Mouse (Mus musculus) liver, embryonic 14.5 days (tissue): ENCODE data around the gene Cct8l1. TPM values are rescaled to one million over a fixed set of nuclear protein-coding genes. Genes with fewer than 3 reads are reported as not detected.

Experiments used
- ATAC-seq: fragments of 200-750 bp; cut with Nextera tagmentation; 2 replicates; pipeline ENCODE4 v1.8.0; 2017; ENCODE audit warnings: moderate number of reproducible peaks, mild to moderate bottlenecking, moderate library complexity; ENCODE audit not compliant: insufficient read depth
- DNase-seq, 3 experiments: peaks; one replicate each; pipeline ENCODE4 v3.0.0-alpha.2; 2012 to 2013; ENCODE audit warnings: low read depth in 3 of 3, low spot score in 3 of 3
- H3K27ac ChIP-seq: fragments of 300-500 bp; sonication (generic); 2 replicates; pipeline ENCODE4 v1.5.1; 2014; ENCODE audit warnings: moderate library complexity, mild to moderate bottlenecking, control low read depth, inconsistent platforms
- H3K27me3 ChIP-seq: fragments of 300-500 bp; sonication (generic); 2 replicates; pipeline ENCODE4 v1.6.1; 2014; ENCODE audit warnings: mild to moderate bottlenecking, low read length, moderate library complexity; ENCODE audit not compliant: control insufficient read depth, insufficient read depth
- H3K36me3 ChIP-seq: fragments of 300-500 bp; sonication (generic); replicated peaks from 2 replicates; pipeline ENCODE4 v1.6.1; 2014; ENCODE audit warnings: low read depth; ENCODE audit not compliant: control insufficient read depth, insufficient read depth
- H3K4me1 ChIP-seq, 2 experiments: fragments of 200-500 bp in 1 of 2; fragments of 300-500 bp in 1 of 2; sonication (generic) in 1 of 2; replicated peaks; 2 replicates each; pipeline ENCODE4 v1.6.1; 2012 to 2014; ENCODE audit warnings: antibody characterized with exemption in 1 of 2, inconsistent platforms in 1 of 2, low read length in 1 of 2; ENCODE audit not compliant: control insufficient read depth in 2 of 2, insufficient read depth in 2 of 2
- H3K4me2 ChIP-seq: fragments of 300-500 bp; sonication (generic); 2 replicates; pipeline ENCODE4 v1.6.1; 2014; ENCODE audit warnings: low read depth, mild to moderate bottlenecking, control low read depth, moderate library complexity
- H3K4me3 ChIP-seq, 2 experiments: fragments of 200-500 bp in 1 of 2; fragments of 300-500 bp in 1 of 2; sonication (generic) in 1 of 2; 2 replicates each; pipeline ENCODE4 v1.5.1; 2012 to 2014; ENCODE audit warnings: low read depth in 2 of 2, low read length in 2 of 2, mild to moderate bottlenecking in 2 of 2, control low read depth in 1 of 2, inconsistent platforms in 1 of 2, moderate library complexity in 1 of 2; ENCODE audit not compliant: insufficient read depth in 1 of 2
- H3K9ac ChIP-seq: fragments of 300-500 bp; sonication (generic); replicated peaks from 2 replicates; pipeline ENCODE4 v1.6.1; 2014; ENCODE audit warnings: mild to moderate bottlenecking, control low read depth, moderate library complexity
- H3K9me3 ChIP-seq: fragments of 300-500 bp; sonication (generic); 2 replicates; pipeline ENCODE4 v1.6.1; 2016; ENCODE audit warnings: low read length, mixed read lengths; ENCODE audit not compliant: control insufficient read depth
- CTCF ChIP-seq: IDR thresholded peaks from 2 replicates; pipeline ENCODE4 v1.5.1; 2016; ENCODE audit warnings: antibody characterized with exemption, low read depth, control low read depth
- EP300 ChIP-seq: IDR thresholded peaks from 2 replicates; pipeline ENCODE4 v1.6.1; 2016; ENCODE audit warnings: antibody characterized with exemption, low read depth
- WGBS: fragments of 180-500 bp; shearing (Covaris S2); extraction: QIAGEN DNeasy Blood & Tissue Kit; methylation state at CpG from one replicate; pipeline ENCODE4 v1.1.7; 2014; ENCODE audit not compliant: insufficient replicate concordance; 5-methylcytosine and 5-hydroxymethylcytosine counted together
- polyA plus RNA-seq, 2 experiments: library from polyadenylated mRNA; depleted of rRNA in 1 of 2; stranded (reverse) in 1 of 2; unstranded in 1 of 2; fragments of >200 nt; fragmentation: Nextera tagmentation in 1 of 2; extraction: Ambion mirVana in 1 of 2; gene quantifications; 2 replicates each; pipeline versions ENCODE4 v1.2.1 to v1.2.3; 2012 to 2014

Gene Cct8l1
- polyA plus RNA-seq, 2 experiments: not detected

GRCm38 (mm10) chr5:25554210-25554609 lies 38.3 kb downstream of the Cct8l1 start:
- Histone ChIP-seq H3K9me3 (no peaks in the 10 kb centered on the region), H3K4me2 (no peak overlapping the region), H3K4me3 (no peak overlapping the region), H3K9ac (no peak overlapping the region), H3K36me3 (no peaks in the 10 kb centered on the region), H3K4me1 (no peaks in the 10 kb centered on the region), H3K27me3 (no peaks in the 10 kb centered on the region), H3K27ac (no peak overlapping the region)
- ATAC-seq: no peak
- TF ChIP-seq CTCF (no peak), EP300 (no peak)
- DNase-seq: no peak
- 60% methylated on average over 1 of the region's 1 CpGs for WGBS

- no peak overlapping the region for H3K4me2 ChIP-seq
- H3K9ac ChIP-seq: no peak overlapping the region
- WGBS: 29% methylated on average over 1 of the region's 1 CpGs
- H3K36me3 ChIP-seq: no peaks in the 10 kb centered on the region
- H3K27ac ChIP-seq: no peak overlapping the region
- H3K27me3 ChIP-seq: no peaks in the 10 kb centered on the region
- TF ChIP-seq EP300 (no peak), CTCF (no peak)
- no peak overlapping the region for H3K4me3 ChIP-seq
- H3K4me1 ChIP-seq: no peaks in the 10 kb centered on the region
- ATAC-seq: no peak
- no peak for DNase-seq
- no peaks in the 10 kb centered on the region for H3K9me3 ChIP-seq
These were observed 38.8 kb downstream of the Cct8l1 start for GRCm38 (mm10) chr5:25554689-25555088.

- Histone ChIP-seq H3K9me3 (no peaks in the 10 kb centered on the region), H3K36me3 (no peaks in the 10 kb centered on the region), H3K27me3 (no peaks in the 10 kb centered on the region), H3K4me2 (no peak overlapping the region), H3K27ac (no peak overlapping the region), H3K9ac (no peak overlapping the region), H3K4me3 (no peak overlapping the region), H3K4me1 (no peaks in the 10 kb centered on the region)
- DNase-seq: no peak
- no peak for TF ChIP-seq CTCF
- no peak for TF ChIP-seq EP300
- WGBS: 70% methylated on average over 5 of the region's 5 CpGs
- ATAC-seq: no peak
These were observed 39.8 kb downstream of the Cct8l1 start for GRCm38 (mm10) chr5:25555684-25556083.

- WGBS: 66% methylated on average over 5 of the region's 5 CpGs
- ATAC-seq (no peak), DNase-seq (no peak)
- Histone ChIP-seq H3K27ac (no peak overlapping the region), H3K9ac (no peak overlapping the region), H3K4me3 (no peak overlapping the region), H3K4me1 (no peaks in the 10 kb centered on the region), H3K36me3 (no peaks in the 10 kb centered on the region), H3K9me3 (no peaks in the 10 kb centered on the region), H3K4me2 (no peak overlapping the region), H3K27me3 (no peaks in the 10 kb centered on the region)
- TF ChIP-seq EP300 (no peak), CTCF (no peak)
These were observed 40.5 kb downstream of the Cct8l1 start for GRCm38 (mm10) chr5:25556363-25556762.

Other genes with a start within 250 kb of the Cct8l1 start
- gene Kmt2c, start 17.3 kb upstream of the Cct8l1 start, polyA plus RNA-seq (2012; rRNA removed): 5.7 and 7.1 TPM in 2 replicates
- gene Kmt2c, start 17.3 kb upstream of the Cct8l1 start, polyA plus RNA-seq (2014; fragmentation: Nextera tagmentation; extraction: Ambion mirVana): 7.1 and 7.5 TPM in 2 replicates
- 4.0 and 4.5 TPM in 2 replicates for gene Xrcc2, start 189.8 kb downstream of the Cct8l1 start, polyA plus RNA-seq (2012; rRNA removed)
- 1.7 and 1.8 TPM in 2 replicates for gene Xrcc2, start 189.8 kb downstream of the Cct8l1 start, polyA plus RNA-seq (2014; fragmentation: Nextera tagmentation; extraction: Ambion mirVana)
- gene Actr3b, start 243.9 kb downstream of the Cct8l1 start, polyA plus RNA-seq (2012; rRNA removed): 0.16 and 0.22 TPM in 2 replicates
- gene Actr3b, start 243.9 kb downstream of the Cct8l1 start, polyA plus RNA-seq (2014; fragmentation: Nextera tagmentation; extraction: Ambion mirVana): 0.56 and 0.71 TPM in 2 replicates